Mouse (Mus musculus): ENCODE results near the gene Taf5.

- TF ChIP-seq CTCF (conservative IDR thresholded peaks at IDR 0.05; ENCODE audit: insufficient read depth, insufficient read length, low read depth, low read length) (no peak), POLR2A (IDR thresholded peaks at IDR 0.05; ENCODE audit: low read depth, low read length) (no peak)
These were observed 18.5 kb upstream of the Taf5 start for GRCm38 (mm10) chr19:47049061-47049460.

Measured in kidney, adult 2 months (tissue).